Mouse (Mus musculus) liver, postnatal 0 days (tissue): Measurements from ENCODE around the gene Cd151. TPM values are rescaled to one million over a fixed set of nuclear protein-coding genes. Genes with fewer than 3 reads are reported as not detected.
A peak's percentile ranks its signal among the peaks of the same experiment; 100 is the strongest.

Experiments
- ATAC-seq: fragments of 200-750 bp; cut with Nextera tagmentation; 2 replicates; pipeline ENCODE4 v1.8.0; 2017; ENCODE audit warnings: mild to moderate bottlenecking, moderate library complexity
- DNase-seq: peaks from one replicate; pipeline ENCODE4 v3.0.0-alpha.2; 2016
- H3K27ac ChIP-seq: fragments of 300-500 bp; sonication (generic); 2 replicates; pipeline ENCODE4 v1.5.1; 2014; ENCODE audit warnings: antibody characterized with exemption, moderate library complexity, mild to moderate bottlenecking, low read depth
- H3K27me3 ChIP-seq: fragments of 300-500 bp; sonication (generic); 2 replicates; pipeline ENCODE4 v1.6.1; 2014; ENCODE audit warnings: low read length, control low read depth, mixed read lengths; ENCODE audit not compliant: insufficient read depth
- H3K36me3 ChIP-seq: fragments of 300-500 bp; sonication (generic); replicated peaks from 2 replicates; pipeline ENCODE4 v1.6.1; 2014; ENCODE audit warnings: mild to moderate bottlenecking, control low read depth, low read length, moderate library complexity, mixed read lengths; ENCODE audit not compliant: insufficient read depth
- H3K4me1 ChIP-seq: fragments of 300-500 bp; sonication (generic); 2 replicates; pipeline ENCODE4 v1.6.1; 2014; ENCODE audit warnings: antibody characterized with exemption, mild to moderate bottlenecking, control low read depth; ENCODE audit not compliant: insufficient read depth
- H3K4me2 ChIP-seq: fragments of 300-500 bp; sonication (generic); 2 replicates; pipeline ENCODE4 v1.6.1; 2014; ENCODE audit warnings: low read depth, mild to moderate bottlenecking, low read length, moderate library complexity, mixed read lengths
- H3K4me3 ChIP-seq: fragments of 300-500 bp; sonication (generic); 2 replicates; pipeline ENCODE4 v1.5.1; 2014; ENCODE audit warnings: low read depth, low read length
- H3K9ac ChIP-seq: fragments of 300-500 bp; sonication (generic); replicated peaks from 2 replicates; pipeline ENCODE4 v1.6.1; 2014; ENCODE audit warnings: mild to moderate bottlenecking, moderate library complexity
- H3K9me3 ChIP-seq: fragments of 300-500 bp; sonication (generic); 2 replicates; pipeline ENCODE4 v1.6.1; 2016; ENCODE audit warnings: mild to moderate bottlenecking, control low read depth, low read length, mixed read lengths
- CTCF ChIP-seq: sonication (generic); IDR thresholded peaks from 2 replicates; pipeline ENCODE4 v1.5.1; 2016; ENCODE audit warnings: antibody characterized with exemption, low read depth
- EP300 ChIP-seq: IDR thresholded peaks from 2 replicates; pipeline ENCODE4 v1.6.1; 2016; ENCODE audit warnings: antibody characterized with exemption, low read depth, mild to moderate bottlenecking
- WGBS: fragments of 180-500 bp; shearing (Covaris S2); extraction: QIAGEN DNeasy Blood & Tissue Kit; methylation state at CpG from one replicate; pipeline ENCODE4 v1.1.7; 2014; ENCODE audit not compliant: insufficient replicate concordance; 5-methylcytosine and 5-hydroxymethylcytosine counted together
- polyA plus RNA-seq: library from polyadenylated mRNA; unstranded; fragments of >200 nt; fragmentation: Nextera tagmentation; extraction: Ambion mirVana; gene quantifications from 2 replicates; pipeline ENCODE4 v1.2.1, GENCODE M21; 2015

Gene Cd151
- polyA plus RNA-seq, 1 experiment from 2014 or later = 6.6 TPM

GRCm38 (mm10) chr7:141460001-141460390 lies 7.2 kb upstream of the Cd151 start:
- H3K4me1 ChIP-seq = peaks cover 34% of the 10 kb centered on the region
- H3K9me3 ChIP-seq = no peaks in the 10 kb centered on the region
- DNase-seq (no peak), ATAC-seq (no peak)
- no peak overlapping the region for H3K27ac ChIP-seq
- peaks cover 29% of the 10 kb centered on the region for H3K36me3 ChIP-seq
- TF ChIP-seq CTCF = no peak
- H3K4me2 ChIP-seq = no peak overlapping the region
- peaks cover 42% of the 10 kb centered on the region for H3K27me3 ChIP-seq
- H3K4me3 ChIP-seq = no peak overlapping the region
- 68% methylated on average over 5 of the region's 5 CpGs for WGBS
- no peak overlapping the region for H3K9ac ChIP-seq

DNA sequence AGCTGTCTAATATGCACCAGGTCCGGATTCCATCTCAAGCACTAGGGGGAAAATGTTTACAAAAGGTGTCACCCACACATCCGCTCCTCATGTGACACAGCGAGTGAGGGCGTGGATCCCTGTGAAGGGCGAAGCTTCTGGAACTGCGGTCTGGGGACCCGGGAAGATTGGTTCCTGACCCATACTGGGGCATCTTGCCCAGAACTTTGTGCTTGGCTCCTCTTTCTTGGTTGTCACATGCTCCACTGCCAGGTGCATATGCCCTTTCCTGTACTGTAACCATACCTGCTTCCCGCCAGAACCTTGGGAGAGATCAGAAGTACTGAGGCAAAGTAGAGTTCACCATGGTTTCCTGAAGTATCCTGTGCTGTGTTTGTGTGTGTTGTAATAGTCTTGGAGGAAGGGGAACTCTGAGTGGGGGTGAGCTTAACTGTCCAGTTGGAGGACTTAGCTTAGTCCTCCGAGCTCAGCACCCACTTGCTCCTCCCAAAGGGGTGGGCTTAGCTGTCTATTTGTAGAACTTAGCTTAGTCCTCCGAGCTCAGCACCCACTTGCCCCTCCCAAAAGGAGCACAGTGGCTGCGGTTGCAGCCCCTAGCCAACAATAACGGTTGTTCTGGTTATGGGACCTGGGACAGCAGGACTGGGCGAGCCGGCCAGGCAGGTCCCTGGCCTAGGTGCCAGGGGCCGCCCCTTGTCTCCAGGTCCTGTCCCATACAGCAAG lies 6.6 kb upstream of the Cd151 start, which contains the start of gene Cracr2b:
Gene Cracr2b (plus strand): TSS at position 704 of the 723 bp plus-strand sequence.
- WGBS = 63% methylated on average over 15 of the region's 15 CpGs
- ATAC-seq = no peak
- Histone ChIP-seq H3K4me3 (peak within 1 kb of the TSS; percentile 54), H3K4me2 (peak within 1 kb of the TSS; percentile 75), H3K36me3 (peaks cover 29% of the 10 kb centered on the region), H3K27me3 (peaks cover 48% of the 10 kb centered on the region), H3K9me3 (no peaks in the 10 kb centered on the region), H3K9ac (peak within 1 kb of the TSS; percentile 64), H3K4me1 (peaks cover 36% of the 10 kb centered on the region), H3K27ac (peak within 1 kb of the TSS; percentile 45; the same call in 1 of the 2 replicates)
- TF ChIP-seq CTCF = no peak
- TF ChIP-seq EP300 = no peak
- no peak for DNase-seq

DNA sequence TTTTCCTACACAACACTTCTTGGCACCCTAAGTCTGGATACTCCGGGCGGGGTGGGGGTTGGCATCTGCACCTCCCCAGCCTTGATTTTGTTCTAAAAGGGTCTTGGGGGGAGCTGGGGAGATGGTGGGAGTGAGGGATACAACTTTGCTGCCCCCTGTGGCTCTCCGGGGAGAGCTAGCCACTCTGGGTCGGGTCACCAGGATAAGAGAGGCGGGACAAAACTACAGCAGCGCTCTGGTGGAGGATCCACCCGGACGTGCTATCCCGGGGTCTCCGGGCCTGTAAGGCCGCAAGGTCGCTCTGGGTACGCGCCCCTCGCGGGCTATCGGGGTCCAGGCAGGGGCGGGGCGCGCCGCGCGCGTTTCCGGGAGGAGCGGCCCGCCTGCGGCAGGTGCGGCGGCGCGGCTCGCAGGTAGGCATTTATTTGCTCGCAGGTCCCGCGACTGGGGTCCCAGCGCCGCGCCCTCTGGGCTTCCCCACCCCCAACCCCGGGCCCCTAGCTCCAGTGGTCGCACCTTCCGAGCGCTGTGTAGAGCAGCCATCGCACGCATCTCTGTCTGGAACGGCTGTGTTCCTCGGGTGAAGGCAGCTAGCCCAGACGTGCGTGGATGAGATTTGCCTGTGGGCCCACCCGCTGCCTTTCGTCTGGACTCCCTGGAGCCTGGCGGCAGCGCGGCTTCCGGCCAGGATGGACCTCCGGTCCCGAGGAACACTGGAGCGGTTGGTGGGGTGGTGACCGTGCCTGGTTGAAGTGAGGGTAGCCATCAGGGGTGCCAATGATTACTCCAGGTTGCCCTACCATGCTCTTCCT lies 5.5 kb upstream of the Cd151 start:
- Histone ChIP-seq H3K9ac (peak overlapping the region; percentile 64), H3K4me2 (peak overlapping the region; percentile 75), H3K9me3 (no peaks in the 10 kb centered on the region), H3K27ac (peak overlapping the region; percentile 45; the same call in 1 of the 2 replicates), H3K27me3 (peaks cover 48% of the 10 kb centered on the region), H3K4me1 (peaks cover 32% of the 10 kb centered on the region), H3K36me3 (peaks cover 29% of the 10 kb centered on the region), H3K4me3 (peak overlapping the region; percentile 54)
- no peak for ATAC-seq
- 4% methylated on average over 45 of the region's 59 CpGs for WGBS
- TF ChIP-seq EP300 (no peak), CTCF (peak; percentile 29; the same call in 1 of the 2 replicates)
- no peak for DNase-seq

- Histone ChIP-seq H3K4me3 (peak overlapping the region; percentile 54), H3K27ac (no peak overlapping the region), H3K9ac (0 out of 2 replicates have a peak overlapping the region, but pooled peaks have one; percentile 64), H3K36me3 (peaks cover 26% of the 10 kb centered on the region), H3K4me1 (peaks cover 31% of the 10 kb centered on the region), H3K27me3 (peaks cover 48% of the 10 kb centered on the region), H3K4me2 (peak overlapping the region; percentile 75), H3K9me3 (no peaks in the 10 kb centered on the region)
- no peak for DNase-seq
- ATAC-seq = no peak
- WGBS = 19% methylated on average over 5 of the region's 5 CpGs
- TF ChIP-seq EP300 (no peak), CTCF (no peak)
Measured at GRCm38 (mm10) chr7:141462333-141462821, 4.8 kb upstream of the Cd151 start.

GRCm38 (mm10) chr7:141463824-141464602 lies 3.2 kb upstream of the Cd151 start:
- Histone ChIP-seq H3K9me3 (no peaks in the 10 kb centered on the region), H3K36me3 (peaks cover 11% of the 10 kb centered on the region), H3K4me2 (peak overlapping the region; percentile 40), H3K27ac (peak overlapping the region; percentile 32; the same call in 1 of the 2 replicates), H3K4me1 (peaks cover 43% of the 10 kb centered on the region), H3K9ac (peak overlapping the region; percentile 12; the same call in 1 of the 2 replicates), H3K4me3 (peak overlapping the region; percentile 3; the same call in 1 of the 2 replicates), H3K27me3 (peaks cover 48% of the 10 kb centered on the region)
- 30% methylated on average over 12 of the region's 12 CpGs for WGBS
- no peak for ATAC-seq
- TF ChIP-seq EP300 (no peak), CTCF (no peak)
- DNase-seq = no peak
